Mouse (Mus musculus) megakaryocyte progenitor cell, adult 5-6 weeks (primary cell): ENCODE data around the gene Bcl2a1a. TPM values are rescaled to one million over a fixed set of nuclear protein-coding genes. Genes with fewer than 3 reads are reported as not detected.
"Not testable (repeated sequence)": the region's sequence is repeated elsewhere in the genome, so short reads cannot be mapped to it uniquely, and the experiment has no call there.

Source experiments
- ATAC-seq: replicated peaks from 2 replicates; pipeline ENCODE4 v1.8.0; 2016; ENCODE audit warnings: mild to moderate bottlenecking, moderate TSS enrichment, inconsistent platforms; ENCODE audit not compliant: poor library complexity
- total RNA-seq, 2 experiments: library from RNA; stranded (forward) in 1 of 2; stranded (reverse) in 1 of 2; fragments of 157-497, 149-512 nt in 1 of 2; fragments of 200-1000 nt in 1 of 2; gene quantifications; 2 replicates each; pipeline versions ENCODE4 v1.2.3 to v1.2.4; 2015 to 2017

Bcl2a1a gene
- total RNA-seq (2015): 0.42 and 0.64 TPM in 2 replicates
- not detected in 2 replicates for total RNA-seq (2017)

- ATAC-seq: peak; percentile 74
Observed at GRCm38 (mm10) chr9:88956670-88957153, at the start of gene Bcl2a1a. Gene Bcl2a1a (plus strand): TSS chr9:88956900.

GRCm38 (mm10) chr9:88916576-88916975 lies 40.1 kb upstream of the Bcl2a1a start:
- not testable (repeated sequence) for ATAC-seq

GRCm38 (mm10) chr9:88938312-88938711 lies 18.4 kb upstream of the Bcl2a1a start:
- peak; percentile 91 for ATAC-seq

GRCm38 (mm10) chr9:88951466-88951865 lies 5.2 kb upstream of the Bcl2a1a start:
- not testable (repeated sequence) for ATAC-seq

- peak; percentile 79 for ATAC-seq
Observed at GRCm38 (mm10) chr9:88953151-88953550, 3.5 kb upstream of the Bcl2a1a start.

GRCm38 (mm10) chr9:88955224-88955623 lies 1.5 kb upstream of the Bcl2a1a start:
- ATAC-seq: peak; percentile 26

GRCm38 (mm10) chr9:88956035-88956434 lies 665 bp upstream of the Bcl2a1a start:
- peak; percentile 51 for ATAC-seq

GRCm38 (mm10) chr9:88958891-88959290 lies 2.2 kb downstream of the Bcl2a1a start:
- no peak for ATAC-seq

GRCm38 (mm10) chr9:88959981-88960380 lies 3.3 kb downstream of the Bcl2a1a start:
- not testable (repeated sequence) for ATAC-seq

- ATAC-seq: peak; percentile 53
Observed at GRCm38 (mm10) chr9:88966462-88966861, 9.8 kb downstream of the Bcl2a1a start.

GRCm38 (mm10) chr9:88969502-88969901 lies 12.8 kb downstream of the Bcl2a1a start:
- ATAC-seq: peak; percentile 75

- 0 out of 2 replicates have a peak, but pooled peaks have one; percentile 26 for ATAC-seq
Observed at GRCm38 (mm10) chr9:88976875-88977274, 20.2 kb downstream of the Bcl2a1a start.

GRCm38 (mm10) chr9:88979781-88980180 lies 23.1 kb downstream of the Bcl2a1a start:
- not testable (repeated sequence) for ATAC-seq

- not testable (repeated sequence) for ATAC-seq
Observed at GRCm38 (mm10) chr9:89001541-89001940, 44.8 kb downstream of the Bcl2a1a start.

Other genes starting within 250 kb of the Bcl2a1a start
- gene Mthfsl, start 236.6 kb upstream of the Bcl2a1a start, total RNA-seq (2015): 34.1 and 41.1 TPM in 2 replicates
- 18.4 and 19.2 TPM in 2 replicates for gene Mthfsl, start 236.6 kb upstream of the Bcl2a1a start, total RNA-seq (2017)
- 1.1 and 1.6 TPM in 2 replicates for gene Bcl2a1d, start 225.0 kb upstream of the Bcl2a1a start, total RNA-seq (2015)
- gene Bcl2a1d, start 225.0 kb upstream of the Bcl2a1a start, total RNA-seq (2017): 0.71 and 2.3 TPM in 2 replicates
- gene Trim43c, start 117.7 kb upstream of the Bcl2a1a start, total RNA-seq (2015): not detected in 2 replicates
- not detected in 2 replicates for gene Trim43c, start 117.7 kb upstream of the Bcl2a1a start, total RNA-seq (2017)
- not detected in 2 replicates for gene Trim43b, start 135.9 kb downstream of the Bcl2a1a start, total RNA-seq (2015)
- gene Trim43b, start 135.9 kb downstream of the Bcl2a1a start, total RNA-seq (2017): not detected in 2 replicates
- 0.90 TPM in 1 of 2 replicates, not detected in the other for gene Bcl2a1b, start 242.3 kb downstream of the Bcl2a1a start, total RNA-seq (2015)
- gene Bcl2a1b, start 242.3 kb downstream of the Bcl2a1a start, total RNA-seq (2017): 0.83 and 1.3 TPM in 2 replicates
- 1.1 TPM in 1 of 2 replicates, not detected in the other for gene Gm29094, start 242.5 kb downstream of the Bcl2a1a start, total RNA-seq (2015)
- gene Gm29094, start 242.5 kb downstream of the Bcl2a1a start, total RNA-seq (2017): not detected in 2 replicates